Mouse (Mus musculus): ENCODE measurements around the gene 4931422A03Rik. TPM values are rescaled to one million over a fixed set of nuclear protein-coding genes. Genes with fewer than 3 reads are reported as not detected.

The 4931422A03Rik gene
- polyA plus RNA-seq, 1 experiment from 2014 or later, result 2.2 TPM

DNA sequence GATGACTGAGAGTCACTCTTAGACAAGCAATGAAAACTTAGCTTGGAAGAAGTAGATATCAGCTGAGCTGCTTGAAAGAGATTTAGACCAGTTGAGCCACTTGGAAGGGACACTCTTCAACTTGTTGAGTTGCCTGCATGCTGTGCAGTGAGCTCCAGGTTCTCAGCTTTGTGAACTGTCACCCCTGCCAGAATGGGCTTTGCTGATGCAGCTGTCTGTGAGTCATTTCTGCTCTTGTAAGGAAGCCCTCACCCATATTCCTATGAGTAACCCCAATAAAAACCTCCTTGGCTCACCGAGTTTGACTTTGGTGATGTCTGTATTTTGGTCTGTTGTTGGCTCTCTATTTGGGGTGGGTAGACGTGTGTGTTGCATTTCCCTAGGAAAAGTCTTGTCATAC lies 109.8 kb downstream of the 4931422A03Rik start:
- no peak for ATAC-seq (replicated peaks; ENCODE audit: insufficient number of reproducible peaks, low FRiP score, low TSS enrichment)

DNA sequence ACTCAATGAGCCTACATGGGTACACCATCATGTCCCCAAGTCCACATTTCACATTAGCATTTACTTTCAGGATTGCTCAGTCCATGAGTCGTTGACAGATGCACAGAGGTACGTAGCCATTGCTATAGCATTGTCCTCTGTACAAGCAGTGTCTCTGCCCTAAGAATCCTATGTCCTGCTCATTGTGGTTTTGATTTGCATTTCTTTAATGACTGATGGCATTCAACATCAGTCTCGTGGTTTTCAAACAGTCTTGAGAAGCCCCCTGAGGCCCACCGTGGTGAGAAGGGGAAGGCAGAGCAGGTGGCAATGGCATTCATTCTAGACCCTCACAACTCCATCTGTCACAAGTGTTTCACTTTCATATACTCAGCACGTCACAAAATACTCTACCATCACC lies 110.8 kb downstream of the 4931422A03Rik start:
- no peaks in the 10 kb centered on the region for H3K9me3 ChIP-seq (replicated peaks; ENCODE audit: control insufficient read depth, low read length)
- H3K9ac ChIP-seq (ENCODE audit: low read depth, low read length), result no peak overlapping the region
- no peak overlapping the region for H3K4me2 ChIP-seq
- no peak for ATAC-seq (replicated peaks; ENCODE audit: insufficient number of reproducible peaks, low FRiP score, low TSS enrichment)
- WGBS (ENCODE audit: insufficient replicate concordance), result 89% methylated on average over 5 of the region's 5 CpGs
- H3K4me1 ChIP-seq (ENCODE audit: control insufficient read depth, insufficient read depth, low read length), result no peaks in the 10 kb centered on the region
- no peaks in the 10 kb centered on the region for H3K27me3 ChIP-seq (ENCODE audit: control insufficient read depth, insufficient read depth, low read length)
- H3K4me3 ChIP-seq (ENCODE audit: low read depth, low read length), result no peak overlapping the region
- H3K36me3 ChIP-seq (ENCODE audit: control insufficient read depth, insufficient read depth, low read length), result no peaks in the 10 kb centered on the region
- no peak overlapping the region for H3K27ac ChIP-seq (ENCODE audit: low read depth, low read length)

More for the DNA sequence above, 109.8 kb downstream of the 4931422A03Rik start:
- Histone ChIP-seq H3K9ac (ENCODE audit: low read depth, low read length) (no peak overlapping the region), H3K9me3 (replicated peaks; ENCODE audit: control insufficient read depth, low read length) (no peaks in the 10 kb centered on the region), H3K27ac (ENCODE audit: low read depth, low read length) (no peak overlapping the region), H3K4me1 (ENCODE audit: control insufficient read depth, insufficient read depth, low read length) (no peaks in the 10 kb centered on the region), H3K36me3 (ENCODE audit: control insufficient read depth, insufficient read depth, low read length) (no peaks in the 10 kb centered on the region), H3K4me2 (no peak overlapping the region), H3K27me3 (ENCODE audit: control insufficient read depth, insufficient read depth, low read length) (no peaks in the 10 kb centered on the region), H3K4me3 (ENCODE audit: low read depth, low read length) (no peak overlapping the region)
- WGBS (ENCODE audit: insufficient replicate concordance), result 71% methylated on average over 2 of the region's 2 CpGs

Other genes starting within 250 kb of the 4931422A03Rik start
- gene Caprin1, start 230.7 kb downstream of the 4931422A03Rik start, polyA plus RNA-seq (2014; fragmentation: Nextera tagmentation; extraction: Ambion mirVana), result 307 and 343 TPM in 2 replicates
- 27.9 TPM in 2 replicates for gene Lmo2, start 70.4 kb downstream of the 4931422A03Rik start, polyA plus RNA-seq (2014; fragmentation: Nextera tagmentation; extraction: Ambion mirVana)
- 43.2 and 46.8 TPM in 2 replicates for gene Fbxo3, start 640 bp downstream of the 4931422A03Rik start, polyA plus RNA-seq (2014; fragmentation: Nextera tagmentation; extraction: Ambion mirVana)
- not detected in 2 replicates for gene Gm10912, start 37.5 kb upstream of the 4931422A03Rik start, polyA plus RNA-seq (2014; fragmentation: Nextera tagmentation; extraction: Ambion mirVana)
- gene Gm10799, start 40.2 kb upstream of the 4931422A03Rik start, polyA plus RNA-seq (2014; fragmentation: Nextera tagmentation; extraction: Ambion mirVana), result not detected in 2 replicates
- gene Cd59b, start 41.5 kb upstream of the 4931422A03Rik start, polyA plus RNA-seq (2014; fragmentation: Nextera tagmentation; extraction: Ambion mirVana), result 8.7 and 15.7 TPM in 2 replicates
- 89.4 and 89.9 TPM in 2 replicates for gene Cd59a, start 67.4 kb upstream of the 4931422A03Rik start, polyA plus RNA-seq (2014; fragmentation: Nextera tagmentation; extraction: Ambion mirVana)
- gene A930018P22Rik, start 94.4 kb upstream of the 4931422A03Rik start, polyA plus RNA-seq (2014; fragmentation: Nextera tagmentation; extraction: Ambion mirVana), result 0.46 and 0.53 TPM in 2 replicates

Measured in heart, embryonic 11.5 days (tissue).